Mouse (Mus musculus) erythroblast, embryonic 14.5 days (primary cell): Measurements from ENCODE around the gene Dusp11. TPM values are rescaled to one million over a fixed set of nuclear protein-coding genes. Genes with fewer than 3 reads are reported as not detected.
"Not testable (repeated sequence)": the region's sequence is repeated elsewhere in the genome, so short reads cannot be mapped to it uniquely, and the experiment has no call there.

Experiments
- H3K27me3 ChIP-seq: 2 replicates; pipeline ENCODE4 v1.6.1; 2012; ENCODE audit warnings: inconsistent platforms; ENCODE audit not compliant: control insufficient read depth
- H3K36me3 ChIP-seq: 2 replicates; pipeline ENCODE4 v1.6.1; 2012; ENCODE audit warnings: mild to moderate bottlenecking, inconsistent platforms; ENCODE audit not compliant: control insufficient read depth
- H3K4me1 ChIP-seq: 2 replicates; pipeline ENCODE4 v1.6.1; 2012; ENCODE audit warnings: inconsistent platforms; ENCODE audit not compliant: control insufficient read depth
- H3K4me3 ChIP-seq: replicated peaks from 2 replicates; pipeline ENCODE3; 2012; ENCODE audit warnings: moderate library complexity, mild to moderate bottlenecking, inconsistent platforms
- H3K9me3 ChIP-seq: 2 replicates; pipeline ENCODE4 v1.6.1; 2012; ENCODE audit warnings: low read length, inconsistent platforms, mixed read lengths; ENCODE audit not compliant: control insufficient read depth
- GATA1 ChIP-seq: IDR thresholded peaks from 2 replicates; pipeline ENCODE4 v1.6.1; 2012; ENCODE audit warnings: low read length, inconsistent platforms, mixed read lengths
- TAL1 ChIP-seq: IDR thresholded peaks from 3 replicates; pipeline ENCODE4 v1.6.1; 2012; ENCODE audit warnings: low read length, inconsistent platforms, mixed read lengths
- polyA plus RNA-seq: library from polyadenylated mRNA; stranded (reverse); fragments of >175 nt; gene quantifications from 2 replicates; pipeline ENCODE4 v1.2.3, GENCODE M21; 2012

The Dusp11 gene
- polyA plus RNA-seq, 1 experiment, result 2.2 TPM

DNA sequence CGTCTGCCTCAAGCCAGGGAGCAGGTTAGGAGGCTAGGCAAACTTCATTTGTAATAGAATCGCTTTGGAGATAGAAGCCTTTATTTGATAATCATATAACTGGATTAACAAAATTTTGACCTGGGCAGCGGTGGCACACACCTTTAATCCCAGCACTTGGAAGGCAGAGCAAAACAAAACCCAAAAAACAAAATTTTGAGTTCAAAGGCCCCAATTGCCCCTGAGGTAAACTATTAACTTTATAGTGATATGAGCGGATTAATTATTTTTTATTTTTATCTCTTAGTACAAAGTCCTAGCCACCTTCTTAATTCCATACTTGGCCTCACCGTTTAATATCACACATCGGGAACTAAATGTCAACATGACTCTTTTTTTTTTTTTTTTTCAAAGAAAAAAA is 44.9 kb downstream of the Dusp11 start:
- H3K27me3 ChIP-seq, result no peaks in the 10 kb centered on the region
- no peaks in the 10 kb centered on the region for H3K9me3 ChIP-seq
- peaks cover 26% of the 10 kb centered on the region for H3K4me1 ChIP-seq
- TF ChIP-seq GATA1, result no peak
- TF ChIP-seq TAL1, result no peak
- peaks cover 17% of the 10 kb centered on the region for H3K36me3 ChIP-seq
- H3K4me3 ChIP-seq, result peak overlapping the region; percentile 72

GRCm38 (mm10) chr6:85915539-85916513 is 45.6 kb downstream of the Dusp11 start, which contains the start of gene Nat8f1:
Gene Nat8f1 (minus strand): TSS chr6:85915687.
- H3K4me3 ChIP-seq, result peak within 1 kb of the TSS; percentile 84
- not testable (repeated sequence) for H3K9me3 ChIP-seq, H3K27me3 ChIP-seq, H3K36me3 ChIP-seq
- peaks cover 26% of the 10 kb centered on the region for H3K4me1 ChIP-seq

DNA sequence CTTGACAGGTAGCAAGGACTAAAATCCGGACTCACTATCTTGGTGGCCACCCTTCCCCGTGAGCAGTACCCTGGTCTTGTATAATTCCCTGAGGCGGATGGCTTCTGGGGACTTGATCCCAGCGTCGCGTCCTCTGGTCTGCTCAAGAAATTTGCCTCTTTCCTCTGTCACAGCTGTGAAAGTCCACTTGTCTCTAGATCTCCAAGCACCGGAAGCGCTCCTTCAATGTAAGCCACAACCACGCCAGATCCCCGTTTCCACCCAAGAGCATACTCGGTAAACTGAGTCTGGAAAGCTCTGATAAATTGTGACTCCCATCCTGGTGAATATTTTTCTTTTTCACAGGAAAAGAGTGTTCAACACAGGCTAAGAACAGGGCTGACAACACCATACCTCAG is 46.3 kb downstream of the Dusp11 start:
- no peaks in the 10 kb centered on the region for H3K9me3 ChIP-seq
- H3K36me3 ChIP-seq, result peaks cover 5% of the 10 kb centered on the region
- H3K4me3 ChIP-seq, result peak overlapping the region; percentile 84
- no peaks in the 10 kb centered on the region for H3K27me3 ChIP-seq
- no peak for TF ChIP-seq GATA1
- TF ChIP-seq TAL1, result no peak
- peaks cover 26% of the 10 kb centered on the region for H3K4me1 ChIP-seq

DNA sequence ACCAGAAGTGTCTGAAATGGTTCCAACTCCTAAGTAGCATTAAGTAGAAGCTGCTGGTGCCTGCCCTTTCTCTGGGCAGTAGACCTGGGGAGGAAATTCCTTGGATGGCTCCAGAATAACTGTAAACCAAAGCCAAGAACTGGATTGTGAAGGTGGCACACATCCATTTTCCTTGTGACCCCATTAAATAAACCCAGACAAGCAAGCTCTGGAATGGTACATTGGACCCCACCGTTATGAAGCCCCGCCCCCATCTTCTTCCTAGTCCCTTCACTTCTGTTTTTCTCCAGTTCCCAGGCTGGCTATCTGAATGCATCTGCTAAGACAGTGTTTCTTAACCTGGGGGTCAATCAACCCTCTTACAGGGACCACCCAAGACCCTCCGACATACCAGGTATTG is 49.9 kb downstream of the Dusp11 start, which contains the start of gene Tprkb:
Gene Tprkb, plus strand, starts transcription at position 279 of the 400 bp plus-strand sequence.
- Histone ChIP-seq H3K9me3 (no peaks in the 10 kb centered on the region), H3K36me3 (peaks cover 3% of the 10 kb centered on the region; the same call in 1 of the 2 replicates), H3K27me3 (no peaks in the 10 kb centered on the region), H3K4me1 (peaks cover 21% of the 10 kb centered on the region), H3K4me3 (no peak within 1 kb of the TSS)
- TF ChIP-seq GATA1, result no peak
- TF ChIP-seq TAL1, result no peak

GRCm38 (mm10) chr6:85909704-85910103 is 51.8 kb downstream of the Dusp11 start:
- Histone ChIP-seq H3K9me3 (no peaks in the 10 kb centered on the region), H3K36me3 (peaks cover 3% of the 10 kb centered on the region; the same call in 1 of the 2 replicates), H3K4me1 (peaks cover 8% of the 10 kb centered on the region), H3K4me3 (no peak overlapping the region), H3K27me3 (no peaks in the 10 kb centered on the region)
- TF ChIP-seq GATA1 (no peak), TAL1 (no peak)

- Histone ChIP-seq H3K27me3 (no peaks in the 10 kb centered on the region), H3K36me3 (peaks cover 3% of the 10 kb centered on the region; the same call in 1 of the 2 replicates), H3K4me3 (no peak overlapping the region), H3K4me1 (peaks cover 7% of the 10 kb centered on the region), H3K9me3 (no peaks in the 10 kb centered on the region)
- TF ChIP-seq TAL1 (no peak), GATA1 (no peak)
Observed at GRCm38 (mm10) chr6:85908341-85908740, 53.1 kb downstream of the Dusp11 start.

GRCm38 (mm10) chr6:85906911-85907351 is 54.5 kb downstream of the Dusp11 start:
- not testable (repeated sequence) for H3K9me3 ChIP-seq, H3K36me3 ChIP-seq, H3K4me3 ChIP-seq, H3K4me1 ChIP-seq, H3K27me3 ChIP-seq

- not testable (repeated sequence) for H3K36me3 ChIP-seq, H3K27me3 ChIP-seq
Observed at GRCm38 (mm10) chr6:85904642-85905061, 56.8 kb downstream of the Dusp11 start, which contains the start of gene Nat8f4. Gene Nat8f4 (minus strand): TSS chr6:85904884.

GRCm38 (mm10) chr6:85902303-85902702 is 59.2 kb downstream of the Dusp11 start:
- H3K9me3 ChIP-seq, result no peaks in the 10 kb centered on the region
- H3K4me3 ChIP-seq, result no peak overlapping the region
- H3K4me1 ChIP-seq, result peaks cover 7% of the 10 kb centered on the region
- H3K27me3 ChIP-seq, result no peaks in the 10 kb centered on the region
- H3K36me3 ChIP-seq, result no peaks in the 10 kb centered on the region
- TF ChIP-seq GATA1, result no peak
- TF ChIP-seq TAL1, result no peak

More at GRCm38 (mm10) chr6:85904642-85905061, 56.8 kb downstream of the Dusp11 start, which contains the start of gene Nat8f4:
- not testable (repeated sequence) for H3K9me3 ChIP-seq, H3K4me1 ChIP-seq
- H3K4me3 ChIP-seq, result peak within 1 kb of the TSS; percentile 60

- H3K27me3 ChIP-seq, H3K4me3 ChIP-seq, H3K36me3 ChIP-seq, H3K9me3 ChIP-seq, H3K4me1 ChIP-seq: not testable (repeated sequence)
Observed at GRCm38 (mm10) chr6:85898596-85899475, 62.6 kb downstream of the Dusp11 start.

DNA sequence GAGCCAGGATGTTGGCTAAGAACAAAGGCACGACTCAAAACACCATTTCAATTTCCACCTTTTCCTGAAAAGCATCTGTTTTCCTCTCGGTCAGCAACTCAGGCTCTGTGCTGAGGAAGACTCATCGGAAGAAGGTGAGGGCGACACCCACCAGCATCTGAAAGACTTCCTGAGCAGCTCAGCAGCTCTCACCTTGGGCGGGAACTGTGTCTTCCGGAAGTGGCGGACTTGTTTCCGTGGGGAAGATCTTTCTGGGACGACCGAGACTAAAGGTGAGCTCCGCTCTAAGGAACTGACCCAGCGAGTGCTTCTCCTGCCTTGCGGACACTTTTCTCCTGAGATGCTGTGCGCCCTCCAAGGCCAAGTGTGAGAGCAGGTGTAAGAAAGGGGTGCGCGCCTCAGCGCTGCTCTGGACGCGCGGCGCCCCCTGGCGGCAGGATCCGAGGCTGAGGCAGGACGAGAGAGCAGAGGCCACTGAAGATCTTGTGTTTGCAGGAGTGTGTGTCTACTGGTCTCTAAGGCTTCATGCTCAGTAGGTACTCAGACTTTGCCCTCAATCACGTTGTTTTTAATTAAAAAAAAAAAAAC is 66.3 kb downstream of the Dusp11 start:
- H3K4me3 ChIP-seq, H3K4me1 ChIP-seq: not testable (repeated sequence)

More for the DNA sequence above, 66.3 kb downstream of the Dusp11 start:
- H3K9me3 ChIP-seq, result peaks cover 13% of the 10 kb centered on the region
- H3K27me3 ChIP-seq, H3K36me3 ChIP-seq: not testable (repeated sequence)
